Mouse (Mus musculus): ENCODE measurements around the gene Stpg1. TPM values are rescaled to one million over a fixed set of nuclear protein-coding genes. Genes with fewer than 3 reads are reported as not detected.

Stpg1 gene
- polyA plus RNA-seq (2014; fragmentation: Nextera tagmentation; extraction: Ambion mirVana): 0.19 TPM in 2 replicates

DNA sequence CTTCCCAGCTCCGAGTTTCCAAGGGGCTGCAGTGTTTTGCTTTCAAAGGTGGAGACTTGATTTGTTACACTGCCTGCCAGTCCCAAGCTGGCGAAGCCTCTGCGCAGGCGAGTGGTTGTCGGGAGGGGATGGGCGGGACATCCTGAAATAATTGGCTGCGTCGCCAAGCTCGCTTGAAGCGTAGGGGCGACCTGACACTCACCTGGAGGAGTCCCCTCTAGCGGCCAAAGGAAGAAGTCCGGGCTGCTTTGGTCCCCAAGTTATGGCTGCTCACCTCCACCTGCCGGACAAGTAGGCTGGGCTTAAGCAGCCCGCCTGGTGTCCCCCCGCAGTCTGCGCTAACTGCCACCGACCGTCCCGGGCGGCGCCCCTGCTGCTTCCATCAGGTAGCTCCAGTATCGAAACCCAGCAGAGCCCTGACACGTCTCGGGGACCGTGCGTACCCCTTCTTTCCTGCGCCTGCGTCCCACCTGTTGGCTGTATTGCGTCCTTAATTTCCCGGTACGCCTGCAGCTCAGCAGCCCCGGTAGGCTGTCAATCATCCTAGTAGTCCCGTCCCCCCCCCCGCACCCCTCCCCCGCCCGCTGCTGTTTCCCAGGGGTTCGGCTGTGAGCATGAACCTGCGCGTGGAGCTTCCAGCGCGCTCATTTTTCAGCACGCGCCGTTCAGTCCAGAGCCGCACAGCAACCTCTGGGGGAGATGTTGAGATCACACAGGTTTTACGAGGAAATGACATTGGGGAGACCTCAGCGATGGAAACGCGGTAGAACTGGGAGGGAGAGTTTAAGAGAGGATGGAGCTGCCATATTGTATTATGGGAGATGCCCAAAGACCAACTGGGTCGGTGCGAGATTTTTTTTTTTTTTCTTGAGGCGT lies at the start of gene Stpg1, which contains the start of gene Nipal3:
Gene Stpg1, plus strand, starts transcription at position 270 of the 876 bp plus-strand sequence.
Gene Nipal3, minus strand, starts transcription at position 518 of the 876 bp plus-strand sequence.
- 0 out of 2 replicates have a peak, but pooled peaks cover 4% of the 10 kb centered on the region for H3K4me1 ChIP-seq (ENCODE audit: control insufficient read depth, insufficient read depth, low read length)
- peak; percentile 97 for DNase-seq (ENCODE audit: low spot score)
- peak; percentile 97 for ATAC-seq
- H3K4me3 ChIP-seq (ENCODE audit: low read depth, low read length): peak within 1 kb of the TSS; percentile 60
- peak within 1 kb of the TSS; percentile 60 for H3K9ac ChIP-seq (ENCODE audit: low read length)
- WGBS: under 1% methylated on average over 53 of the region's 53 CpGs
- no peaks in the 10 kb centered on the region for H3K36me3 ChIP-seq (ENCODE audit: control insufficient read depth, insufficient read depth, low read length)
- no peak within 1 kb of the TSS for H3K27ac ChIP-seq (ENCODE audit: low read depth, low read length)
- no peaks in the 10 kb centered on the region for H3K9me3 ChIP-seq (replicated peaks; ENCODE audit: control insufficient read depth, low read length)
- no peaks in the 10 kb centered on the region for H3K27me3 ChIP-seq (replicated peaks; ENCODE audit: control insufficient read depth, insufficient read depth, low read length)
- peak within 1 kb of the TSS; percentile 94 for H3K4me2 ChIP-seq (ENCODE audit: low read length)

DNA sequence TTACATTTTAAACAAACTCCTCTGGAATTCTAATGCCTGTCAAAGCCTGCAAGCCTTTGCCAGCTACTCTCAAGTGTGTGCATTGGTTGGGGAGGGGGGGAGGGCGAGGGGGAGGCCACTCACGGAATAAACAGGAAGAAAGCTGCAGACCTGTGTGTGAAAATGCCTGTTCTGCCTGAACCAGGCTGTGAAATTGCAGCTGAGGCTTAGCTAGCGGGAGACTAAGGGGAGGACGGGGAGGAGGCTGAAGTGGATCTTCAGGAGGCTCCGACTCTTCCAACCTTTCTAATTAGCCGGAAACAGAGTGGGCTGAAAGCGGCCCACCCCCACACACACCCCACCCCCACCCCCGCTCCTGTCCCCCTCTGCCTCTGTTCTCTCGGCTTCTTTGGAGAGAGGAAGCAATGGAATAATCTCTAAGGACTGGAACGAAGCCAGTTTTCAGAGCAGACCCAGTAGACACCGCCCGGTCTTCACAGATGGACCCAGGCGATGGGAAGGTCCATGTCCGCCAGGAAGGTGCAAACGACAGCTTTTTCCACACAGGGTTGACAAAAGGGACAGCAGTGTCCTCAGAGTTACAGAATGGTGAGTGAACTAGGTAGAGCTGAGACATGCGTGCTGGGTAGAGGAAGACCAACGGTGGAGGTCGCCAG lies 43.1 kb upstream of the Stpg1 start:
- peak overlapping the region; percentile 21; the same call in 1 of the 2 replicates for H3K4me2 ChIP-seq (ENCODE audit: low read length)
- 40% methylated on average over 18 of the region's 18 CpGs for WGBS

DNA sequence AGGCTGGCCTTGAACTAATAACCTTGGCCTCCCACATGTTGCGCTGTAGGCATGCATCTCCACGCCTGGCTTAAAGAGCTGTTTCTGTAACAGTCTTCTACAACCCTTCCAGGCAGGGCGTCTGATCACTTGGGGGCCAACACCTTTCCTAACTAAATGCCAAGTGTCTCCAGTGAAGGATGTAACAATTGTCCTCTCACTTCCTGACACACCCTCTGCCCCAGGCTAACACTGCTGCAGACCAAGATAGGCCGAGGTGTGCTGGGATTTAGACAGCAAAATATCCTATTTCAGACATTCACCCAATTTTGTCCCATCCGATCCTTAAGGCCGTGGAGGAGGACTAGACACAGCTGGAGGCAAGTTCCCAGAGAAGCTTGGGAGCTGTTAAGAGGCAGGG lies 41.4 kb upstream of the Stpg1 start:
- no peak overlapping the region for H3K27ac ChIP-seq (ENCODE audit: low read depth, low read length)
- no peaks in the 10 kb centered on the region for H3K27me3 ChIP-seq (replicated peaks; ENCODE audit: control insufficient read depth, insufficient read depth, low read length)
- no peak for DNase-seq (ENCODE audit: low spot score)
- no peak overlapping the region for H3K4me3 ChIP-seq (ENCODE audit: low read depth, low read length)
- no peak overlapping the region for H3K4me2 ChIP-seq (ENCODE audit: low read length)
- WGBS: 83% methylated on average over 6 of the region's 6 CpGs
- H3K9me3 ChIP-seq (replicated peaks; ENCODE audit: control insufficient read depth, low read length): no peaks in the 10 kb centered on the region
- ATAC-seq: no peak
- no peaks in the 10 kb centered on the region for H3K36me3 ChIP-seq (ENCODE audit: control insufficient read depth, insufficient read depth, low read length)
- peaks cover 10% of the 10 kb centered on the region for H3K4me1 ChIP-seq (ENCODE audit: control insufficient read depth, insufficient read depth, low read length)
- no peak overlapping the region for H3K9ac ChIP-seq (ENCODE audit: low read length)

More for the DNA sequence above, 43.1 kb upstream of the Stpg1 start:
- Histone ChIP-seq H3K4me3 (ENCODE audit: low read depth, low read length) (no peak overlapping the region), H3K9ac (ENCODE audit: low read length) (no peak overlapping the region), H3K9me3 (replicated peaks; ENCODE audit: control insufficient read depth, low read length) (no peaks in the 10 kb centered on the region), H3K4me1 (ENCODE audit: control insufficient read depth, insufficient read depth, low read length) (peaks cover 10% of the 10 kb centered on the region), H3K27ac (ENCODE audit: low read depth, low read length) (no peak overlapping the region), H3K36me3 (ENCODE audit: control insufficient read depth, insufficient read depth, low read length) (no peaks in the 10 kb centered on the region), H3K27me3 (replicated peaks; ENCODE audit: control insufficient read depth, insufficient read depth, low read length) (no peaks in the 10 kb centered on the region)
- no peak for ATAC-seq
- DNase-seq (ENCODE audit: low spot score): peak; percentile 40

DNA sequence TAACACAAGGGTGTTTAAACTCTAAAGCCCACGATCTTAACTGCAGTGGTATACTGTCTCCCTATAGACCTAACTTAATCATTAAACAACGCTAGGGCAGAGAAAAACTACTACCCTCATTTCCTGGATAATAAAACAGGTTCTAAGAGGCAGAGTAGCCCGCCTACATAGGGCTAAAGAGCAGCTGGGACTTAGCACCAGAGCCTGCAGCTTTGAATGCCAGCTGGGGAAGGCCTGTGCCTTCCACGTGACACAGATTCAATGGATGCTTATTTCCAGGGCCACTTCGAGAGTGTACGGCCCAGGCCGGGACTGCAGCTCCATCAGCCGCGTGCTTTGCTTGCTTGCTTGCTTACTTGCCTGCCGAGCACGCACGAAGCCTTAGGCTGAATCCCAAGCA lies 41.0 kb upstream of the Stpg1 start:
- Histone ChIP-seq H3K36me3 (ENCODE audit: control insufficient read depth, insufficient read depth, low read length) (no peaks in the 10 kb centered on the region), H3K4me2 (ENCODE audit: low read length) (no peak overlapping the region), H3K9ac (ENCODE audit: low read length) (no peak overlapping the region), H3K9me3 (replicated peaks; ENCODE audit: control insufficient read depth, low read length) (no peaks in the 10 kb centered on the region), H3K27ac (ENCODE audit: low read depth, low read length) (no peak overlapping the region), H3K4me3 (ENCODE audit: low read depth, low read length) (no peak overlapping the region), H3K4me1 (ENCODE audit: control insufficient read depth, insufficient read depth, low read length) (peaks cover 10% of the 10 kb centered on the region), H3K27me3 (replicated peaks; ENCODE audit: control insufficient read depth, insufficient read depth, low read length) (no peaks in the 10 kb centered on the region)
- ATAC-seq: no peak
- 79% methylated on average over 12 of the region's 12 CpGs for WGBS
- DNase-seq (ENCODE audit: low spot score): no peak

DNA sequence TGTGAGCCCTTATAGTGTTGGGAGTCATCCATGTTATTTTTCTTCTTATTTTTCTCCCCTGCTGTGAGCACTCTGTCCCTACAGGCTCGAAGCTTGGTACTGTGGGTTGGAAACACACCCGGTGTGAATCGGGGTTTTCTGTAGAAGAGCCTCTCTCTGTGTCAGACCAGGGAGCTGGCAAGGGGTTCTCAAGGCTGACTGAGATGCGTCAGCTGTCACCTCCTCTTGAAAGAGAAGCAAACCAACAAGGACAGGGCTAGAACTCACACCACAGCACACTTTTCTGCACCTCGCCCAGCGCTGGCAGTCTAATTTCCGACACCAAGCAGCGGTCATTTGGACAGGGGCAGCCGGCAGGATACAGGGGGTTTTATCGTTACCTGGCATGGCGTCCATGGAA lies 31.2 kb upstream of the Stpg1 start:
- no peak overlapping the region for H3K9ac ChIP-seq (ENCODE audit: low read length)
- H3K4me3 ChIP-seq (ENCODE audit: low read depth, low read length): no peak overlapping the region
- H3K4me1 ChIP-seq (ENCODE audit: control insufficient read depth, insufficient read depth, low read length): no peaks in the 10 kb centered on the region
- no peak overlapping the region for H3K27ac ChIP-seq (ENCODE audit: low read depth, low read length)
- no peaks in the 10 kb centered on the region for H3K9me3 ChIP-seq (replicated peaks; ENCODE audit: control insufficient read depth, low read length)
- H3K36me3 ChIP-seq (ENCODE audit: control insufficient read depth, insufficient read depth, low read length): no peaks in the 10 kb centered on the region
- no peaks in the 10 kb centered on the region for H3K27me3 ChIP-seq (replicated peaks; ENCODE audit: control insufficient read depth, insufficient read depth, low read length)
- ATAC-seq: no peak
- no peak for DNase-seq (ENCODE audit: low spot score)
- H3K4me2 ChIP-seq (ENCODE audit: low read length): no peak overlapping the region
- WGBS: 92% methylated on average over 11 of the region's 11 CpGs

DNA sequence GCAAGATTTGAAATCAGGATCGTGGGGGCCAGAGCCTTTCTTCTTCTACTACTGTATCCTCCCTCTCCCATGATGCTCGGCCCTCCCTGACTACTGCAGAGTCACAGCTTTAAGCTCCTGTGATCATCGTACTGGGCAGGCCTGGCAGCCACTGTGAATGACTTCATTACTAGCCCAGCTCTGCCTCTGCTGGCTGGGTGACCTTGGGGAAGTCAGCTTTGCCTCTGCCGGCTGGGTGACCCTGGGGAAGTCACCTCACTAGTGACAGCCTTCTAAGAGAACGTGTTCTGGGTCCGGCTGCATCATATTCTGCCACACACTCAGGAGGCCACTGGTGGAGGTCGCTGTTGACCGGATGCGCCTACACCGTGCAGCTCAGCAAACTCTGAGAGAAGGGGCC lies 16.7 kb upstream of the Stpg1 start:
- H3K9me3 ChIP-seq (replicated peaks; ENCODE audit: control insufficient read depth, low read length): no peaks in the 10 kb centered on the region
- H3K4me1 ChIP-seq (ENCODE audit: control insufficient read depth, insufficient read depth, low read length): no peaks in the 10 kb centered on the region
- no peaks in the 10 kb centered on the region for H3K27me3 ChIP-seq (replicated peaks; ENCODE audit: control insufficient read depth, insufficient read depth, low read length)
- no peak overlapping the region for H3K4me3 ChIP-seq (ENCODE audit: low read depth, low read length)
- ATAC-seq: no peak
- H3K27ac ChIP-seq (ENCODE audit: low read depth, low read length): no peak overlapping the region
- DNase-seq (ENCODE audit: low spot score): no peak
- 88% methylated on average over 10 of the region's 10 CpGs for WGBS
- H3K36me3 ChIP-seq (ENCODE audit: control insufficient read depth, insufficient read depth, low read length): no peaks in the 10 kb centered on the region
- no peak overlapping the region for H3K9ac ChIP-seq (ENCODE audit: low read length)
- H3K4me2 ChIP-seq (ENCODE audit: low read length): no peak overlapping the region

DNA sequence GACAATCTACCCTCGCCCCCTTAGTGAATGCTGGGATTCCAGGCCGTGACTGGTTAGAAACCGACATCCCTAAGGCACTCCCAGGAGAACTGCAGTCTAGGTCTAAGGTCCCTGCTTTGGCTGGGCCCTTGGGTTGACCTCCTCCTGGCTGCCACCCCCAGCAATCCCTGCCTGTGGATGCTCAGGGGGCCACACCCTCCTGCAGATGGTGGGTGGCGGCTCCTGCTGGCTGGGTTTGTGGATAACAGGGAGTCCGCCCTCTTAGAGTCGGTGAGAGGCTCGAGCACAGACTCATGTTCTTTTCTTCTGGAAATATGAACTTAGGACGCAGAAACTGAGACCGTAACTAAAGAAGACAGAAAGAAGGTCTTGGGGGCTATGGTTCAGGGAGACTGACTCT lies 14.2 kb upstream of the Stpg1 start:
- H3K9me3 ChIP-seq (replicated peaks; ENCODE audit: control insufficient read depth, low read length): no peaks in the 10 kb centered on the region
- H3K4me1 ChIP-seq (ENCODE audit: control insufficient read depth, insufficient read depth, low read length): no peaks in the 10 kb centered on the region
- H3K4me2 ChIP-seq (ENCODE audit: low read length): no peak overlapping the region
- DNase-seq (ENCODE audit: low spot score) (no peak), ATAC-seq (no peak)
- H3K4me3 ChIP-seq (ENCODE audit: low read depth, low read length): no peak overlapping the region
- 76% methylated on average over 9 of the region's 9 CpGs for WGBS
- H3K9ac ChIP-seq (ENCODE audit: low read length): no peak overlapping the region
- no peak overlapping the region for H3K27ac ChIP-seq (ENCODE audit: low read depth, low read length)
- no peaks in the 10 kb centered on the region for H3K27me3 ChIP-seq (replicated peaks; ENCODE audit: control insufficient read depth, insufficient read depth, low read length)
- H3K36me3 ChIP-seq (ENCODE audit: control insufficient read depth, insufficient read depth, low read length): no peaks in the 10 kb centered on the region

DNA sequence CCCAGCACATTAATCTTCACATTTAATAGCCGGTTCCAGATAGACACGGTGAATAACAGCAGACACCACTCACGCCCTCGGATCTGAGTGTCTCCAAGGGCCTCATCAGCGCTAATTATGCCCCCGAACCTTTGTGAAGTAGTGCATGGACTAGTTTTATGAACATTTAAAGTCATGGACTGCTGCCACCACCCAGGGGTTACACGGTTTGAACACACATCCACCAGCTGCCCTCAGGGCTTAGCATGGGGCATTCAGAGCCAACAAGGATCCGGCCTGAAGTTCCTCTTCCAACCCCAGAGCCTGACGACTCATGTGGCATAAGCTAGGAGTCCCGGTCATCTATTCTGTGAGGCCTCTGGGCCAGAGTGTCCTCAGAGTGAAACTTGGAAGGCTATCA lies 9.5 kb upstream of the Stpg1 start:
- no peak overlapping the region for H3K9ac ChIP-seq (ENCODE audit: low read length)
- no peak overlapping the region for H3K27ac ChIP-seq (ENCODE audit: low read depth, low read length)
- no peaks in the 10 kb centered on the region for H3K4me1 ChIP-seq (ENCODE audit: control insufficient read depth, insufficient read depth, low read length)
- 0 out of 2 replicates have a peak, but pooled peaks cover 6% of the 10 kb centered on the region for H3K36me3 ChIP-seq (ENCODE audit: control insufficient read depth, insufficient read depth, low read length)
- WGBS: 81% methylated on average over 10 of the region's 10 CpGs
- DNase-seq (ENCODE audit: low spot score) (no peak), ATAC-seq (no peak)
- no peak overlapping the region for H3K4me2 ChIP-seq (ENCODE audit: low read length)
- H3K9me3 ChIP-seq (replicated peaks; ENCODE audit: control insufficient read depth, low read length): no peaks in the 10 kb centered on the region
- no peaks in the 10 kb centered on the region for H3K27me3 ChIP-seq (replicated peaks; ENCODE audit: control insufficient read depth, insufficient read depth, low read length)
- no peak overlapping the region for H3K4me3 ChIP-seq (ENCODE audit: low read depth, low read length)

DNA sequence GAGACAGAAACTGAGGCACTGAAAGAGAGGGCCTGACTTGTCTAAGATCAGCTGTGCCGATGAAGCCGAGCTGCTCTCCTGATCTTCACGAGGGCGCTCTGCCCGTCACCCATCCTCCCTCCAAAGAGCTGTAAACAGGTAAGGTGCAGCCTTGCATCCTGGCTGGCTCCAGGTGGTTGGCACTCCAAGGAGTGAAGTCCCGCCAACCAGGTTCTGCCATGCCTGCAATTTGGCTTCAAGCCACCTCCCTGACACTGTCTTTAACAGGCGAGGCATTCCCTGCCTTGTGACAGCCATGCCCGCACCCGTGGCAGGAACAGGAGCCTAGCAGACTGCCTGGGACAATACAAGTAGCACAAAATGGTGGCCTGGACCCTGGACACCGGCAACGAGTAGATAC lies 8.2 kb upstream of the Stpg1 start:
- DNase-seq (ENCODE audit: low spot score) (no peak), ATAC-seq (no peak)
- Histone ChIP-seq H3K27me3 (replicated peaks; ENCODE audit: control insufficient read depth, insufficient read depth, low read length) (no peaks in the 10 kb centered on the region), H3K9me3 (replicated peaks; ENCODE audit: control insufficient read depth, low read length) (no peaks in the 10 kb centered on the region), H3K36me3 (ENCODE audit: control insufficient read depth, insufficient read depth, low read length) (0 out of 2 replicates have a peak, but pooled peaks cover 6% of the 10 kb centered on the region), H3K4me2 (ENCODE audit: low read length) (no peak overlapping the region), H3K9ac (ENCODE audit: low read length) (no peak overlapping the region), H3K27ac (ENCODE audit: low read depth, low read length) (no peak overlapping the region), H3K4me1 (ENCODE audit: control insufficient read depth, insufficient read depth, low read length) (no peaks in the 10 kb centered on the region), H3K4me3 (ENCODE audit: low read depth, low read length) (no peak overlapping the region)
- 85% methylated on average over 11 of the region's 11 CpGs for WGBS
